Mouse (Mus musculus): ENCODE measurements around the gene Phactr4. TPM values are rescaled to one million over a fixed set of nuclear protein-coding genes. Genes with fewer than 3 reads are reported as not detected.

The Phactr4 gene
- total and polyA plus RNA-seq, 3 experiments, result 7.2 to 79.5 (median 28.7) TPM

DNA sequence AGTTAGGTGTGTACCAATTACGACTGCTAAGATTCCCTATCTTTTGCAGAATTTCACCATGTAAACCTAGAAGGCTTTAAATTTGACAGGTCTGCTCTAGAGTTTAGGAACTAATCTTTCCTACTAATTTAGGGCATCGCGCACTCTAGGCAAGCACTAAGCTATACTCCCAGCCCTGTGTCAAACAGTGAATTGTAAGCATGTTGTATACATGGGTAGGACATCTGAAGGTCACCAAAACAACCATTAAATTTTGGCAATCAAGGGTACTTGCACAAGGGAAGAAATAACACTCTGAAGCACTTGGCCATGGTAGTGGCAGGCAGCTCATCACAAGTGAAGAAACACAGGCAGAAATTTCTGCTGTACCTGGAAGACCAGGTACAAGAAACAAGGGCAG is 71.4 kb downstream of the Phactr4 start:
- Histone ChIP-seq H3K4me3 (ENCODE audit: control insufficient read depth in 1 of 2, insufficient read depth in 1 of 2, low read depth in 2 of 2, low read length in 2 of 2) (peak overlapping the region in 1 of 2 experiments; percentile 81; a peak in 2 of 4 replicates), H3K9ac (ENCODE audit: control insufficient read depth, low read depth, low read length, poor library complexity, severe bottlenecking) (peak overlapping the region; percentile 97), H3K36me3 (ENCODE audit: control insufficient read depth in 1 of 2, insufficient read depth in 2 of 2, low read length in 2 of 2) (peaks cover 3 to 9% of the 10 kb centered on the region in 2 experiments; a peak in 3 of 4 replicates), H3K27me3 (ENCODE audit: control insufficient read depth in 1 of 2, insufficient read depth in 2 of 2, low read length in 2 of 2) (no peaks in the 10 kb centered on the region), H3K79me2 (ENCODE audit: control insufficient read depth, insufficient read depth, low read length, poor library complexity) (peaks cover 27% of the 10 kb centered on the region), H3K27ac (ENCODE audit: control insufficient read depth, low read depth, low read length) (peak overlapping the region; percentile 90), H3K4me1 (ENCODE audit: control insufficient read depth in 1 of 2, insufficient read depth in 2 of 2, low read length in 2 of 2) (peaks cover 0 to 9% of the 10 kb centered on the region in 2 experiments; a peak in 2 of 4 replicates), H3K9me3 (replicated peaks; ENCODE audit: insufficient read depth, low read length) (no peaks in the 10 kb centered on the region)
- DNase-seq (ENCODE audit: low read depth, low spot score), result no peak
- TF ChIP-seq TBP (IDR thresholded peaks at IDR 0.05; ENCODE audit: low read depth, low read length) (0 out of 2 replicates have a peak, but pooled peaks have one; percentile 38), ETS1 (IDR thresholded peaks at IDR 0.05; ENCODE audit: low read depth, low read length) (no peak)

DNA sequence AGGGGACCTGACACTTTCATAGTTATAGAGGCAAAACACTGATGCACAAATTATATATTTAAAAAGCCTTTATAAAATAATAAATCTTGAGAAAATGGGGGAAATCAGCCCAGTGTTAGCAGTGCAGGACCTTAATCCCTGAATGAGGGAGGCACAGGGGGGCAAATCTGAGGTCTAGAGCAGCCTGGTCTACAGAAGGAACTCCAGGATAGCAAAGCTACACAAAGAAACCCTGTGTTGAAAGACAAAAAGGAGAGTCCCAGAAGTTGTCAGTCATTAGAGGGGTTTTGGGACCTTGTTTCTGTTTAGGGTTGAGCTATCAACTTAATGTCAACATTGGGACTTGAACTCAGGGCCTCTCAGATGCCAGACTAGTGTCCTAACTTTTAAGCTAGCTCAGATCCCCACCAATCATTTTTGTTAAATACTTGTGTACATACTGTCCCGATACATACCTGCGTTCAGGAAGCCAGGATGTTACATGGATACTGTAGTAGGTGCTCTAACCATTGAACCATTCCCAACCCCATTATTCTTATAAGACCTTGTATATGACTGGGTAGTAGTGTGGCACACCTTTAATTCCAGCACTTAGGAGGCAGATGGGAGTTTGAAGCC is 72.1 kb downstream of the Phactr4 start:
- H3K9me3 ChIP-seq (replicated peaks; ENCODE audit: insufficient read depth, low read length), result no peaks in the 10 kb centered on the region
- peaks cover 30% of the 10 kb centered on the region for H3K79me2 ChIP-seq (ENCODE audit: control insufficient read depth, insufficient read depth, low read length, poor library complexity)
- peak overlapping the region; percentile 90 for H3K27ac ChIP-seq (ENCODE audit: control insufficient read depth, low read depth, low read length)
- peak overlapping the region; percentile 97 for H3K9ac ChIP-seq (ENCODE audit: control insufficient read depth, low read depth, low read length, poor library complexity, severe bottlenecking)
- peaks cover 0 to 9% of the 10 kb centered on the region in 2 experiments; a peak in 2 of 4 replicates for H3K4me1 ChIP-seq (ENCODE audit: control insufficient read depth in 1 of 2, insufficient read depth in 2 of 2, low read length in 2 of 2)
- TF ChIP-seq POLR2A (IDR thresholded peaks at IDR 0.05; ENCODE audit: control insufficient read depth in 1 of 2, insufficient read depth in 1 of 2, low read depth in 1 of 2, low read length in 2 of 2, poor library complexity in 1 of 2) (peak in 1 of 2 experiments; percentile 76; a peak in 3 of 4 replicates), MXI1 (IDR thresholded peaks at IDR 0.05; ENCODE audit: low read depth, low read length) (no peak), USF1 (IDR thresholded peaks at IDR 0.05; ENCODE audit: low read depth, low read length) (no peak)
- H3K27me3 ChIP-seq (ENCODE audit: control insufficient read depth in 1 of 2, insufficient read depth in 2 of 2, low read length in 2 of 2), result no peaks in the 10 kb centered on the region
- H3K4me3 ChIP-seq (ENCODE audit: control insufficient read depth in 1 of 2, insufficient read depth in 1 of 2, low read depth in 2 of 2, low read length in 2 of 2), result no peak overlapping the region
- peak; percentile 84 for DNase-seq (ENCODE audit: low read depth, low spot score)
- H3K36me3 ChIP-seq (ENCODE audit: control insufficient read depth in 1 of 2, insufficient read depth in 2 of 2, low read length in 2 of 2), result peaks cover 3 to 9% of the 10 kb centered on the region in 2 experiments; a peak in 3 of 4 replicates

- Histone ChIP-seq H3K79me2 (ENCODE audit: control insufficient read depth, insufficient read depth, low read length, poor library complexity) (peaks cover 36% of the 10 kb centered on the region), H3K27me3 (ENCODE audit: control insufficient read depth in 1 of 2, insufficient read depth in 2 of 2, low read length in 2 of 2) (no peaks in the 10 kb centered on the region), H3K36me3 (ENCODE audit: control insufficient read depth in 1 of 2, insufficient read depth in 2 of 2, low read length in 2 of 2) (peaks cover 3 to 9% of the 10 kb centered on the region in 2 experiments; a peak in 3 of 4 replicates), H3K27ac (ENCODE audit: control insufficient read depth, low read depth, low read length) (peak overlapping the region; percentile 90), H3K4me1 (ENCODE audit: control insufficient read depth in 1 of 2, insufficient read depth in 2 of 2, low read length in 2 of 2) (peaks cover 0 to 8% of the 10 kb centered on the region in 2 experiments; a peak in 2 of 4 replicates), H3K9me3 (replicated peaks; ENCODE audit: insufficient read depth, low read length) (no peaks in the 10 kb centered on the region), H3K4me3 (ENCODE audit: control insufficient read depth in 1 of 2, insufficient read depth in 1 of 2, low read depth in 2 of 2, low read length in 2 of 2) (no peak overlapping the region), H3K9ac (ENCODE audit: control insufficient read depth, low read depth, low read length, poor library complexity, severe bottlenecking) (no peak overlapping the region)
- DNase-seq (ENCODE audit: low read depth, low spot score), result peak; percentile 83
- TF ChIP-seq BHLHE40 (IDR thresholded peaks at IDR 0.05; ENCODE audit: borderline replicate concordance, low read depth, low read length), result no peak
- no peak for TF ChIP-seq MYB (IDR thresholded peaks at IDR 0.05; ENCODE audit: low read depth, low read length)
- no peak for TF ChIP-seq SMC3 (IDR thresholded peaks at IDR 0.05; ENCODE audit: low read depth, low read length)
- TF ChIP-seq TCF12 (IDR thresholded peaks at IDR 0.05; ENCODE audit: low read depth, low read length), result no peak
- 0 out of 2 replicates have a peak, but pooled peaks have one; percentile 16 for TF ChIP-seq POLR2AphosphoS5 (IDR thresholded peaks at IDR 0.05; ENCODE audit: borderline replicate concordance, low read depth, low read length)
- TF ChIP-seq TAL1 (IDR thresholded peaks at IDR 0.05; ENCODE audit: low read length), result no peak
- no peak for TF ChIP-seq MEF2A (IDR thresholded peaks at IDR 0.05; ENCODE audit: extremely low read depth, insufficient replicate concordance, low read depth, low read length, poor library complexity, severe bottlenecking)
- no peak for TF ChIP-seq CHD1 (IDR thresholded peaks at IDR 0.05; ENCODE audit: low read depth, low read length)
- no peak for TF ChIP-seq USF1 (IDR thresholded peaks at IDR 0.05; ENCODE audit: low read depth, low read length)
- no peak for TF ChIP-seq TBP (IDR thresholded peaks at IDR 0.05; ENCODE audit: low read depth, low read length)
- TF ChIP-seq ETS1 (IDR thresholded peaks at IDR 0.05; ENCODE audit: low read depth, low read length), result no peak
- no peak for TF ChIP-seq JUND (IDR thresholded peaks at IDR 0.05; ENCODE audit: low read depth, low read length)
- TF ChIP-seq ZKSCAN1 (IDR thresholded peaks at IDR 0.05; ENCODE audit: low read depth, low read length), result no peak
- TF ChIP-seq HCFC1 (IDR thresholded peaks at IDR 0.05; ENCODE audit: low read depth, low read length), result no peak
- TF ChIP-seq MYC (IDR thresholded peaks at IDR 0.05; ENCODE audit: low read depth, low read length), result no peak
- TF ChIP-seq POLR2A (IDR thresholded peaks at IDR 0.05; ENCODE audit: control insufficient read depth in 1 of 2, insufficient read depth in 1 of 2, low read depth in 1 of 2, low read length in 2 of 2, poor library complexity in 1 of 2), result peak in 1 of 2 experiments; percentile 50; a peak in 2 of 4 replicates
These were observed 72.7 kb downstream of the Phactr4 start for GRCm38 (mm10) chr4:132349495-132350122.
